Mouse (Mus musculus) lung, postnatal 14 days (tissue): ENCODE measurements around the gene Ubr3.
"Not testable (repeated sequence)": the region's sequence is repeated elsewhere in the genome, so short reads cannot be mapped to it uniquely, and the experiment has no call there.

Source experiments
- DNase-seq: peaks from one replicate; pipeline ENCODE4 v3.0.0; 2021

Gene Ubr3

GRCm38 (mm10) chr2:69912801-69913200 lies 15.8 kb downstream of the Ubr3 start:
- DNase-seq: no peak

- no peak for DNase-seq
Observed at GRCm38 (mm10) chr2:69917301-69917700, 20.3 kb downstream of the Ubr3 start.

GRCm38 (mm10) chr2:69924943-69925342 lies 27.9 kb downstream of the Ubr3 start:
- no peak for DNase-seq

GRCm38 (mm10) chr2:69936331-69936730 lies 39.3 kb downstream of the Ubr3 start:
- DNase-seq: no peak

GRCm38 (mm10) chr2:69939226-69939625 lies 42.2 kb downstream of the Ubr3 start:
- DNase-seq: no peak

- no peak for DNase-seq
Observed at GRCm38 (mm10) chr2:69939649-69940048, 42.6 kb downstream of the Ubr3 start.

GRCm38 (mm10) chr2:69941391-69942030 lies 44.5 kb downstream of the Ubr3 start:
- DNase-seq: no peak

- no peak for DNase-seq
Observed at GRCm38 (mm10) chr2:69952849-69953248, 55.8 kb downstream of the Ubr3 start.

- DNase-seq: no peak
Observed at GRCm38 (mm10) chr2:69955635-69956034, 58.6 kb downstream of the Ubr3 start.

- DNase-seq: no peak
Observed at GRCm38 (mm10) chr2:69957622-69958021, 60.6 kb downstream of the Ubr3 start.

GRCm38 (mm10) chr2:69974896-69975295 lies 77.8 kb downstream of the Ubr3 start:
- no peak for DNase-seq

GRCm38 (mm10) chr2:69989224-69989623 lies 92.2 kb downstream of the Ubr3 start:
- no peak for DNase-seq

GRCm38 (mm10) chr2:69990647-69991046 lies 93.6 kb downstream of the Ubr3 start:
- DNase-seq: no peak

GRCm38 (mm10) chr2:69994082-69994736 lies 97.2 kb downstream of the Ubr3 start:
- DNase-seq: not testable (repeated sequence)

- DNase-seq: no peak
Observed at GRCm38 (mm10) chr2:69994779-69995178, 97.7 kb downstream of the Ubr3 start.

GRCm38 (mm10) chr2:69999097-69999770 lies 102.2 kb downstream of the Ubr3 start:
- DNase-seq: no peak

GRCm38 (mm10) chr2:70000316-70000715 lies 103.3 kb downstream of the Ubr3 start:
- no peak for DNase-seq

- no peak for DNase-seq
Observed at GRCm38 (mm10) chr2:70006492-70006891, 109.4 kb downstream of the Ubr3 start.

- peak; percentile 62 for DNase-seq
Observed at GRCm38 (mm10) chr2:70012941-70013340, 115.9 kb downstream of the Ubr3 start.

- DNase-seq: peak; percentile 52
Observed at GRCm38 (mm10) chr2:70018236-70018635, 121.2 kb downstream of the Ubr3 start.

- no peak for DNase-seq
Observed at GRCm38 (mm10) chr2:70024454-70024853, 127.4 kb downstream of the Ubr3 start.

GRCm38 (mm10) chr2:70025711-70026110 lies 128.7 kb downstream of the Ubr3 start:
- DNase-seq: no peak

GRCm38 (mm10) chr2:70031472-70031871 lies 134.4 kb downstream of the Ubr3 start:
- no peak for DNase-seq

- no peak for DNase-seq
Observed at GRCm38 (mm10) chr2:70034895-70035294, 137.8 kb downstream of the Ubr3 start.
